Mouse (Mus musculus) gastrocnemius, postnatal 25 days (tissue): ENCODE measurements around the gene Naa15. TPM values are rescaled to one million over a fixed set of nuclear protein-coding genes. Genes with fewer than 3 reads are reported as not detected.

Experiments
- DNase-seq: peaks from one replicate; pipeline ENCODE4 v3.0.0; 2022
- total RNA-seq, 2 experiments: library from RNA; stranded (reverse); gene quantifications; 1 replicate in 1 of 2; 2 replicates in 1 of 2; pipeline ENCODE4 v1.2.3; 2021

Naa15 gene
- total RNA-seq, 2 experiments from 2014 or later, result 39.6 to 48.4 TPM

GRCm38 (mm10) chr3:51434871-51435595, 20.1 kb downstream of the Naa15 start:
- DNase-seq, result no peak

- DNase-seq, result no peak
Observed at GRCm38 (mm10) chr3:51468530-51468929, 53.6 kb downstream of the Naa15 start.

GRCm38 (mm10) chr3:51475706-51476105, 60.8 kb downstream of the Naa15 start:
- no peak for DNase-seq

GRCm38 (mm10) chr3:51479893-51480292, 64.9 kb downstream of the Naa15 start:
- DNase-seq, result no peak

- DNase-seq, result no peak
Observed at GRCm38 (mm10) chr3:51481059-51481458, 66.1 kb downstream of the Naa15 start.

- DNase-seq, result no peak
Observed at GRCm38 (mm10) chr3:51481881-51482280, 66.9 kb downstream of the Naa15 start.

GRCm38 (mm10) chr3:51482781-51483180, 67.8 kb downstream of the Naa15 start:
- DNase-seq, result no peak

GRCm38 (mm10) chr3:51483741-51484359, 68.9 kb downstream of the Naa15 start, which contains the start of gene Rab33b:
Gene Rab33b (plus strand): TSS chr3:51483920.
- peak; percentile 96 for DNase-seq

GRCm38 (mm10) chr3:51484370-51484769, 69.4 kb downstream of the Naa15 start:
- no peak for DNase-seq

- DNase-seq, result no peak
Observed at GRCm38 (mm10) chr3:51485347-51485746, 70.4 kb downstream of the Naa15 start.

- no peak for DNase-seq
Observed at GRCm38 (mm10) chr3:51486491-51487195, 71.7 kb downstream of the Naa15 start.

- no peak for DNase-seq
Observed at GRCm38 (mm10) chr3:51490088-51490753, 75.3 kb downstream of the Naa15 start.

GRCm38 (mm10) chr3:51493272-51493838, 78.4 kb downstream of the Naa15 start:
- no peak for DNase-seq

GRCm38 (mm10) chr3:51494466-51494865, 79.5 kb downstream of the Naa15 start:
- DNase-seq, result no peak

- no peak for DNase-seq
Observed at GRCm38 (mm10) chr3:51495646-51496045, 80.7 kb downstream of the Naa15 start.

GRCm38 (mm10) chr3:51497978-51498377, 83.0 kb downstream of the Naa15 start:
- DNase-seq, result no peak

GRCm38 (mm10) chr3:51498659-51499058, 83.7 kb downstream of the Naa15 start:
- DNase-seq, result no peak

- no peak for DNase-seq
Observed at GRCm38 (mm10) chr3:51499876-51500275, 84.9 kb downstream of the Naa15 start.

GRCm38 (mm10) chr3:51504385-51504952, 89.5 kb downstream of the Naa15 start:
- no peak for DNase-seq

GRCm38 (mm10) chr3:51505465-51505864, 90.5 kb downstream of the Naa15 start:
- DNase-seq, result peak; percentile 33

GRCm38 (mm10) chr3:51510903-51511302, 96.0 kb downstream of the Naa15 start:
- DNase-seq, result peak; percentile 60

GRCm38 (mm10) chr3:51511983-51512382, 97.0 kb downstream of the Naa15 start:
- DNase-seq, result no peak
